Mouse (Mus musculus): ENCODE data around the gene Crtc1.

GRCm38 (mm10) chr8:70347443-70347842 is 91.9 kb downstream of the Crtc1 start:
- TF ChIP-seq CTCF (conservative IDR thresholded peaks at IDR 0.05; ENCODE audit: insufficient read depth, insufficient read length, low read depth, low read length) (no peak), POLR2A (IDR thresholded peaks at IDR 0.05; ENCODE audit: low read depth, low read length) (no peak)

Measured in kidney, adult 2 months (tissue).